Mouse (Mus musculus): ENCODE data around the gene Elp6. TPM values are rescaled to one million over a fixed set of nuclear protein-coding genes. Genes with fewer than 3 reads are reported as not detected.

Elp6 gene
- total and polyA plus RNA-seq, 2 experiments from 2014 or later, result 30.0 to 30.9 TPM

DNA sequence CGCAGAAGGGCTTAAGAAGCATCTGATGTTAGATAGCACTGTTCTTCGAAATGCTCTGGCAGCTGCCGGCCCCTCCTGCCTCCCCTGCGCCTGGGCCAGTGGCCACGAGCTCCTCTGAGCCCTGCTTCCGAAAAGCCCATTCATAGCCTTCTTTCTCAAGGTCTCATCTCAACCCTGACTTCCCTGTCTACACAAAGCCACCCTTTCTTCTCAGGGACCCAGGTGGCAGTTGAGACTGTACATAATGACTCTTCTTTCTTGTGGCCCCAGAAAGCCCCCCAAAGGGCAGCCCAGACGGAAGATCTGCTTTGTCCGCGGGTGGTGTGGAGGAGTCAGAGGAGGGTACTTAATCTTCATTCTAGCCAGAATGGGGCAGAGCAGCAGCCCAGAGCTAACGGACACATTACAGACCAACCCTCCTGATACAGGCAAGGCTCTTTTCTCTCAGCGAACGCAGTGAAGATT, 11.7 kb upstream of the Elp6 start:
- Histone ChIP-seq H3K9ac (replicated peaks; ENCODE audit: low read length) (no peak overlapping the region; the same call in 1 of the 2 replicates), H3K27ac (peak overlapping the region; percentile 72)
- peak; percentile 68 for DNase-seq (ENCODE audit: low spot score)

GRCm38 (mm10) chr9:110293873-110294415, 11.0 kb upstream of the Elp6 start:
- peak; percentile 16; the same call in 1 of the 2 replicates for ATAC-seq
- 76% methylated on average over 13 of the region's 13 CpGs for WGBS
- Histone ChIP-seq H3K4me1 (ENCODE audit: insufficient read depth, low read length) (no peaks in the 10 kb centered on the region), H3K9me3 (ENCODE audit: low read length) (no peaks in the 10 kb centered on the region), H3K27ac (peak overlapping the region; percentile 72), H3K9ac (replicated peaks; ENCODE audit: low read length) (no peak overlapping the region; the same call in 1 of the 2 replicates), H3K36me3 (ENCODE audit: insufficient read depth, low read length) (no peaks in the 10 kb centered on the region), H3K27me3 (ENCODE audit: insufficient read depth, low read length) (no peaks in the 10 kb centered on the region), H3K4me2 (ENCODE audit: low read depth, low read length) (no peak overlapping the region), H3K4me3 (ENCODE audit: low read length) (no peak overlapping the region)
- peak; percentile 7 for DNase-seq (ENCODE audit: low spot score)
- TF ChIP-seq CTCF (IDR thresholded peaks at IDR 0.05; ENCODE audit: low read depth), result no peak

More for the DNA sequence above, 11.7 kb upstream of the Elp6 start:
- no peak overlapping the region for H3K4me3 ChIP-seq (ENCODE audit: low read length)
- H3K4me1 ChIP-seq (ENCODE audit: insufficient read depth, low read length), result no peaks in the 10 kb centered on the region
- no peak overlapping the region for H3K4me2 ChIP-seq (ENCODE audit: low read depth, low read length)
- no peaks in the 10 kb centered on the region for H3K36me3 ChIP-seq (ENCODE audit: insufficient read depth, low read length)
- TF ChIP-seq CTCF (IDR thresholded peaks at IDR 0.05; ENCODE audit: low read depth), result no peak
- ATAC-seq, result peak; percentile 73
- WGBS, result 34% methylated on average over 12 of the region's 12 CpGs
- no peaks in the 10 kb centered on the region for H3K9me3 ChIP-seq (ENCODE audit: low read length)
- no peaks in the 10 kb centered on the region for H3K27me3 ChIP-seq (ENCODE audit: insufficient read depth, low read length)

DNA sequence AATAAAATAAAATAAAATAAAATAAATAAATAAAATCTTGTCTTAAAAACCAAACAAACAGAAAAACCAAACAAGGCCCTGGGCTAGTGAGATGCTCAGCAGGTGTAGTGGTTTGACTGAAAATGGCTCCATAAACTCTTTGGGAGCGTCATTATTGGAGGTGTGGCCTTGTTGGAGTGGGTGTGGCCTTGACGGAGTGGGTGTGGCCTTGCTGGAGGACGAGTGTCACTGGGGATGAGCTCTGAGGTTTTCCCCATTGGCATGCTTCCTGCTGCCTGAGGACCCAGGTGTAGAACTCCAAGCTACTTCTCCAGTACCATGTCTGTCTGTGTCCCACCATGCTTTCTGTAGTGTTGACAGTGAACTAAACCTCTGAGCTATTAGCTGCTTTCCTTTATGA, 10.2 kb upstream of the Elp6 start:
- no peak for TF ChIP-seq CTCF (IDR thresholded peaks at IDR 0.05; ENCODE audit: low read depth)
- no peak for ATAC-seq
- H3K4me2 ChIP-seq (ENCODE audit: low read depth, low read length), result no peak overlapping the region
- H3K27ac ChIP-seq, result no peak overlapping the region
- H3K9ac ChIP-seq (replicated peaks; ENCODE audit: low read length), result no peak overlapping the region
- no peaks in the 10 kb centered on the region for H3K4me1 ChIP-seq (ENCODE audit: insufficient read depth, low read length)
- H3K4me3 ChIP-seq (ENCODE audit: low read length), result no peak overlapping the region
- no peaks in the 10 kb centered on the region for H3K9me3 ChIP-seq (ENCODE audit: low read length)
- no peaks in the 10 kb centered on the region for H3K36me3 ChIP-seq (ENCODE audit: insufficient read depth, low read length)
- H3K27me3 ChIP-seq (ENCODE audit: insufficient read depth, low read length), result no peaks in the 10 kb centered on the region
- no peak for DNase-seq (ENCODE audit: low spot score)
- WGBS, result 57% methylated on average over 3 of the region's 3 CpGs

DNA sequence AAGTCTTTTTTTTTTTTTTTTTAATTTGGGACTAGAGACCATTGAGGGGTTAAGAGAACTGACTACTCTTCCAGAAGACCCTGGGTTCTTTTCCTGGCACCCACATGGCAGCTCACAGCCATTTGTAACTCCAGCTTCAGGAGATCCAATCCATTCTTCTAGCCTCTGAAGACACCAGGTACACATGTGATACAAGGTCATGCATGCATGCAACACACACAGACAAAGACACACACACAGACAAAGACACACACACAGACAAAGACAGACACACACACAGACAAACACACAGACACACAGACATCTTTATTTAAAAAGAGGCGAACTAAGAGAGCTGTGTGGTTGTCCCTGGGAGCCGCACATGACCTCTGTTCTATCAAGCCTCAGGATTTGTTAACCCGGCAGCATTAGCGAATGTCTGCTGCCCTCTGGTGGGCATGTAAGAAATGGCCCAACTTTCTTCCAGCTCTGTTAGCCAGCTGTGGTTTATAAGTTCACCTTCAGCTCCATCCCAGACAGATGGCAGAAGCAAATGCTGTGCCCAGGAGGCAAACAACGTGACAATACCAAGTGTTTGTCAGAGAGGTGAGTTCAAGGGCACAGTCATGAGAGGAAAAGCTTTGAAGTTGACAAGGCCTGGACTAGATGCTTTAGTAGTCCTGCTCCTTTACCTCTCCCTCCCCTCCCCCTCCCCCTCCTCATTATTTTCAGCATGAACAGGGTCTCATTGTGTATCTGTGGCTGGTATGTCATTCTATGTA, 7.9 kb upstream of the Elp6 start:
- under 1% methylated on average over 5 of the region's 5 CpGs for WGBS
- H3K4me1 ChIP-seq (ENCODE audit: insufficient read depth, low read length), result no peaks in the 10 kb centered on the region
- peak; percentile 97 for TF ChIP-seq CTCF (IDR thresholded peaks at IDR 0.05; ENCODE audit: low read depth)
- no peaks in the 10 kb centered on the region for H3K27me3 ChIP-seq (ENCODE audit: insufficient read depth, low read length)
- H3K9ac ChIP-seq (replicated peaks; ENCODE audit: low read length), result no peak overlapping the region
- no peak overlapping the region for H3K4me2 ChIP-seq (ENCODE audit: low read depth, low read length)
- H3K4me3 ChIP-seq (ENCODE audit: low read length), result no peak overlapping the region
- no peaks in the 10 kb centered on the region for H3K36me3 ChIP-seq (ENCODE audit: insufficient read depth, low read length)
- no peaks in the 10 kb centered on the region for H3K9me3 ChIP-seq (ENCODE audit: low read length)
- ATAC-seq (peak; percentile 80), DNase-seq (ENCODE audit: low spot score) (peak; percentile 93)
- 0 out of 2 replicates have a peak overlapping the region, but pooled peaks have one; percentile 34 for H3K27ac ChIP-seq

GRCm38 (mm10) chr9:110304516-110304915, 457 bp upstream of the Elp6 start:
- H3K36me3 ChIP-seq (ENCODE audit: insufficient read depth, low read length), result no peaks in the 10 kb centered on the region
- no peaks in the 10 kb centered on the region for H3K27me3 ChIP-seq (ENCODE audit: insufficient read depth, low read length)
- H3K4me3 ChIP-seq (ENCODE audit: low read length), result peak overlapping the region; percentile 55
- DNase-seq (ENCODE audit: low spot score) (peak; percentile 71), ATAC-seq (peak; percentile 62)
- 0 out of 2 replicates have a peak, but pooled peaks cover 5% of the 10 kb centered on the region for H3K4me1 ChIP-seq (ENCODE audit: insufficient read depth, low read length)
- 4% methylated on average over 4 of the region's 4 CpGs for WGBS
- peak; percentile 61 for TF ChIP-seq CTCF (IDR thresholded peaks at IDR 0.05; ENCODE audit: low read depth)
- peak overlapping the region; percentile 70 for H3K9ac ChIP-seq (replicated peaks; ENCODE audit: low read length)
- H3K4me2 ChIP-seq (ENCODE audit: low read depth, low read length), result peak overlapping the region; percentile 76
- no peaks in the 10 kb centered on the region for H3K9me3 ChIP-seq (ENCODE audit: low read length)
- peak overlapping the region; percentile 94 for H3K27ac ChIP-seq

- DNase-seq (ENCODE audit: low spot score), result no peak
- no peaks in the 10 kb centered on the region for H3K27me3 ChIP-seq (ENCODE audit: insufficient read depth, low read length)
- WGBS, result 94% methylated on average over 5 of the region's 5 CpGs
- TF ChIP-seq CTCF (IDR thresholded peaks at IDR 0.05; ENCODE audit: low read depth), result no peak
- H3K4me2 ChIP-seq (ENCODE audit: low read depth, low read length), result peak overlapping the region; percentile 76
- no peak for ATAC-seq
- 0 out of 2 replicates have a peak overlapping the region, but pooled peaks have one; percentile 55 for H3K4me3 ChIP-seq (ENCODE audit: low read length)
- 0 out of 2 replicates have a peak, but pooled peaks cover 5% of the 10 kb centered on the region for H3K4me1 ChIP-seq (ENCODE audit: insufficient read depth, low read length)
- no peak overlapping the region for H3K27ac ChIP-seq
- no peaks in the 10 kb centered on the region for H3K9me3 ChIP-seq (ENCODE audit: low read length)
- no peaks in the 10 kb centered on the region; the same call in 1 of the 2 replicates for H3K36me3 ChIP-seq (ENCODE audit: insufficient read depth, low read length)
- no peak overlapping the region for H3K9ac ChIP-seq (replicated peaks; ENCODE audit: low read length)
Measured at GRCm38 (mm10) chr9:110306371-110306770, 1.4 kb downstream of the Elp6 start.
